Mouse (Mus musculus) right cerebral cortex, postnatal 4 days (tissue): ENCODE results near the gene Gm11492.

ENCODE experiments used
- DNase-seq: peaks from one replicate; pipeline ENCODE4 v3.0.0-alpha.2; 2022

The Gm11492 gene

GRCm38 (mm10) chr11:87566501-87566900, at the start of gene Gm11492:
TSS of gene Gm11492 (plus strand) at chr11:87566653.
- DNase-seq: no peak

GRCm38 (mm10) chr11:87519260-87519659, 47.2 kb upstream of the Gm11492 start:
- DNase-seq: no peak

GRCm38 (mm10) chr11:87523466-87523865, 43.0 kb upstream of the Gm11492 start:
- no peak for DNase-seq

GRCm38 (mm10) chr11:87523967-87524366, 42.5 kb upstream of the Gm11492 start:
- no peak for DNase-seq

GRCm38 (mm10) chr11:87524780-87525179, 41.7 kb upstream of the Gm11492 start:
- DNase-seq: no peak

GRCm38 (mm10) chr11:87527364-87527763, 39.1 kb upstream of the Gm11492 start:
- DNase-seq: no peak

GRCm38 (mm10) chr11:87527990-87528389, 38.5 kb upstream of the Gm11492 start:
- DNase-seq: no peak

- DNase-seq: no peak
These were observed 34.8 kb upstream of the Gm11492 start for GRCm38 (mm10) chr11:87531695-87532094.

- no peak for DNase-seq
These were observed 24.2 kb upstream of the Gm11492 start for GRCm38 (mm10) chr11:87542285-87542684.

- DNase-seq: no peak
These were observed 23.5 kb upstream of the Gm11492 start for GRCm38 (mm10) chr11:87542906-87543305.

- no peak for DNase-seq
These were observed 13.1 kb upstream of the Gm11492 start for GRCm38 (mm10) chr11:87553342-87553741.

- DNase-seq: no peak
These were observed 12.1 kb upstream of the Gm11492 start for GRCm38 (mm10) chr11:87554386-87554785.

GRCm38 (mm10) chr11:87555106-87555703, 11.2 kb upstream of the Gm11492 start:
- no peak for DNase-seq

- DNase-seq: no peak
These were observed 5.2 kb upstream of the Gm11492 start for GRCm38 (mm10) chr11:87561208-87561607.

GRCm38 (mm10) chr11:87568255-87568953, 2.0 kb downstream of the Gm11492 start, which contains the start of gene Sept4:
TSS of gene Sept4 (plus strand) at chr11:87568903.
- no peak for DNase-seq

- no peak for DNase-seq
These were observed 4.3 kb downstream of the Gm11492 start for GRCm38 (mm10) chr11:87570743-87571142.

GRCm38 (mm10) chr11:87571361-87571950, 5.0 kb downstream of the Gm11492 start:
- no peak for DNase-seq

GRCm38 (mm10) chr11:87573751-87574150, 7.3 kb downstream of the Gm11492 start:
- DNase-seq: no peak

GRCm38 (mm10) chr11:87574520-87575180, 8.2 kb downstream of the Gm11492 start:
- no peak for DNase-seq

- DNase-seq: no peak
These were observed 11.3 kb downstream of the Gm11492 start for GRCm38 (mm10) chr11:87577601-87578248.

- DNase-seq: peak; percentile 49
These were observed 12.0 kb downstream of the Gm11492 start for GRCm38 (mm10) chr11:87578249-87578962.

GRCm38 (mm10) chr11:87578963-87579601, 12.6 kb downstream of the Gm11492 start:
- DNase-seq: no peak
